Mouse (Mus musculus): ENCODE measurements at regions not wholly inside any gene's neighbourhood (a gene's known extent, or its start where the extent isn't known, plus 50 kb on each side); places are given as distances from the start of the nearest gene placed in this dataset.

DNA sequence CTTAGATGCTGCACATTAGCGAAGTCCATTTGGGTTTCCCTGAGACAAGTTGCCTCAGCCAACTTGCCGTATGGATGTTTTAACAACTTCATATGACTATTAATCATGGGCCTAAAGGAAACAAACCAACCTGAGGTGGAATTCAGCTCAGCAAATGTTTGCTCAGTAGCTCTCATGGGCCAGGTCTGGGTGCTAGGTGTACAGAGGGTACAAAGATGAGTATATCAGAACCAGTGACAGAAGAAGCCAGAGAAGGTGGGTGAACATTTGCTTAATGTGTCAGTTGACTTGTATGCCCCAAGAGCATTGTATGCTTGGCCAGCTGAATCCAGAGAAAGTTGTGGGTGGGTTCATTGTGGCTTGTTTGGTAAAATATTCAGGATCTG is 53.8 kb upstream of the Bmp2 start:
- Histone ChIP-seq H3K27me3 (replicated peaks) (no peaks in the 10 kb centered on the region), H3K4me2 (no peak overlapping the region), H3K4me3 (replicated peaks) (no peak overlapping the region), H3K9ac (replicated peaks) (no peak overlapping the region), H3K27ac (replicated peaks) (no peak overlapping the region), H3K9me3 (replicated peaks) (no peaks in the 10 kb centered on the region), H3K36me3 (no peaks in the 10 kb centered on the region), H3K4me1 (no peaks in the 10 kb centered on the region)
- no peak for ATAC-seq (ENCODE audit: low FRiP score)
- 90% methylated on average over 2 of the region's 2 CpGs for WGBS

DNA sequence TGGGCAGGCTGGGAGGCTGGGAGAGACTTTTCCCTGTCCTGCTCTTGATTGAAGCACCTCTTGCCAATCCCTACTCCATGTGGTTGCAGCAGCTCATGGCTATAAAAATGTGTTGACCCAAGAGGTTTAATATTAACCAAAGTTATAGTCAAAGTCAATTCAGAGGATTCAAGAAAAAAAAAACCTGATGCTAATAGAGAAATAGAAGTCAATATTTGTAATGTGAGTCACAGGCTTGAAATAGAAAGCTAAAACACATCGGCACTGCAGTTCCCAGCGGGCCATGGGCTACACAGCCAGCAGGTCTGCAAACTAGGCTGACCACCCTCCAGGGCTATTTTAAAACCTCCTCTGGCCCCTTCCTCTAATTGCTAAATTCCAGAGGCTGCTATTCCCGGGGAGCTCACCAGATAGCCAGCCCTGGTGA is 53.2 kb upstream of the Bmp2 start:
- ATAC-seq (ENCODE audit: low FRiP score) = no peak
- no peak overlapping the region for H3K27ac ChIP-seq (replicated peaks)
- no peak overlapping the region for H3K4me3 ChIP-seq (replicated peaks)
- no peaks in the 10 kb centered on the region for H3K36me3 ChIP-seq
- no peaks in the 10 kb centered on the region for H3K27me3 ChIP-seq (replicated peaks)
- no peak overlapping the region for H3K4me2 ChIP-seq
- H3K9ac ChIP-seq (replicated peaks) = no peak overlapping the region
- no peaks in the 10 kb centered on the region for H3K4me1 ChIP-seq
- WGBS = 83% methylated on average over 3 of the region's 3 CpGs
- H3K9me3 ChIP-seq (replicated peaks) = no peaks in the 10 kb centered on the region

DNA sequence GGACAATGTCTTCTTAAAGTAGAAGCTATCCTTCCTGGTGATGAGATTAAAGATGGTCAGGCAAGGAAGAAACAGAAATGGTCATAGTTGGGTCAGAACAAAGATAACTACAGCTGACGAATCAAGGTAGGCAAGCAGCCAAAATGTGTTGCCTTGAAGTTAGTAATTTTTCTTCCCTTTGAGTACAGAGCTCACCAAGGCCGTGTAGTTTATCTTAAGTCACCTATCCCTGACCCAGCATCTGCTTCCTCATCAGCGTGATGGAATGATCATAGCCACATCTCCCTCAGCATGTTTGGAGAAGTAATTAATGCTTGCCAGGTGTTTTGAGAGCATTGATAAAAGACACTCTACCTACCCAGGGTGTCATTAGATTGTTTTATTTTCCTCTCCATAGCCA is 52.1 kb upstream of the Bmp2 start:
- Histone ChIP-seq H3K36me3 (no peaks in the 10 kb centered on the region), H3K4me1 (no peaks in the 10 kb centered on the region), H3K4me2 (no peak overlapping the region), H3K9me3 (replicated peaks) (no peaks in the 10 kb centered on the region), H3K9ac (replicated peaks) (no peak overlapping the region), H3K4me3 (replicated peaks) (no peak overlapping the region), H3K27ac (replicated peaks) (no peak overlapping the region), H3K27me3 (replicated peaks) (no peaks in the 10 kb centered on the region)
- WGBS = 82% methylated on average over 3 of the region's 3 CpGs
- no peak for ATAC-seq (ENCODE audit: low FRiP score)
